Mouse (Mus musculus): ENCODE data around the gene C130050O18Rik.
A peak's percentile ranks its signal among the peaks of the same experiment; 100 is the strongest.

DNA sequence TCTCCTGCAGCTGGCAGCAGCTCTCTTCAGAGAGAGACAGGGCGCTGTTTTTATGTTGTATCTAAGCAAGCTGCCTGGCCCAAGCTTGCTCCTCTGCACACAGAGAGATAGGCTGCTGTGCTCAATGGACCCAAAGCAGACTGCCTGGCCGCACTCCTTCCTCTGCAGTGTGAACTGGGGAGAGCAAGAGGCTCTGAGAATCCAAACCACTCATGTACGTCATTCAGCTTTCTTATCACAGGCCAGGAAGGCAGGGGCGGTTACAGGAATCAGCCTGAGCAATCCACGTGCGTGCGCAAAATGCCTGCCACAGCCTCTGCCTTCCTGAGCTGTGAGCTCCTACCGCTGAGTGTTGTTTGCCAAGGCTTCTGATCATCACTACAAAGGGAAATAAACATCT, 22.3 kb upstream of the C130050O18Rik start:
- TF ChIP-seq CTCF (IDR thresholded peaks at IDR 0.05; ENCODE audit: low read depth, low read length) (no peak), POLR2A (IDR thresholded peaks at IDR 0.05; ENCODE audit: extremely low read depth, insufficient read depth, low read length) (peak; percentile 87)
